Mouse (Mus musculus): ENCODE results near the gene Hist1h2be.
"Not testable (repeated sequence)": the region's sequence is repeated elsewhere in the genome, so short reads cannot be mapped to it uniquely, and the experiment has no call there.

Gene Hist1h2be

GRCm38 (mm10) chr13:23546694-23547093 is 74.2 kb downstream of the Hist1h2be start:
- no peak for DNase-seq

GRCm38 (mm10) chr13:23544787-23545120 is 76.2 kb downstream of the Hist1h2be start:
- DNase-seq: not testable (repeated sequence)

DNA sequence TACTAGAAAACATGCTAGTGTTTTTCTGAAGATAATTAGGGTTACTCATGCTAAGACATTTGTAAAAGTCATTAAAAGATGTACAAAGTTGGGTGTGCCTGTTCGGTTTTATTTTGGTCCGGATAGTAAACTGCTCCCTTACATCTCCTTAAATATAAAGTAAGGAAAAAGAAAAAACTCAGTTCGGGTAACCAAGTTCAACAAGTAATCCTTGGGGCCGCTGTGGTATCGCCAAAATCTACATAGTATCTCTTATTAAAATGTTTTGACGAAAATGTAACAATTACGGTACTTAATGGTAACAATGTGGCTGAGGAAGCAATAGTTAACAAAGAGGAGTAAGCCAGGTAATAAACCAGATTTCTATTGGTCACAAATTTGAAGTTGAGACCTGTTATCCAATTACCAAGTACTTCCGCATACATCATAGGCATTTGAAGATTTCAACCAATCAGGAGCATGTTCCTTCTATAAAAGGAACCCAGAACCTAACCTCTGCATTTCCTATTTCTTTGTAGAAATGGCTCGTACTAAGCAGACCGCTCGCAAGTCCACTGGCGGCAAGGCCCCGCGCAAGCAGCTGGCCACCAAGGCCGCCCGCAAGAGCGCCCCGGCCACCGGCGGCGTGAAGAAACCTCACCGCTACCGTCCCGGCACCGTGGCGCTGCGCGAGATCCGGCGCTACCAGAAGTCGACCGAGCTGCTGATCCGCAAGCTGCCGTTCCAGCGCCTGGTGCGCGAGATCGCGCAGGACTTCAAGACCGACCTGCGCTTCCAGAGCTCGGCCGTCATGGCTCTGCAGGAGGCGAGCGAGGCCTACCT is 76.7 kb downstream of the Hist1h2be start, which contains the start of gene Hist1h3f:
TSS of gene Hist1h3f (plus strand) at position 88 of the 822 bp plus-strand sequence.
- peak; percentile 74 to 78 for DNase-seq

DNA sequence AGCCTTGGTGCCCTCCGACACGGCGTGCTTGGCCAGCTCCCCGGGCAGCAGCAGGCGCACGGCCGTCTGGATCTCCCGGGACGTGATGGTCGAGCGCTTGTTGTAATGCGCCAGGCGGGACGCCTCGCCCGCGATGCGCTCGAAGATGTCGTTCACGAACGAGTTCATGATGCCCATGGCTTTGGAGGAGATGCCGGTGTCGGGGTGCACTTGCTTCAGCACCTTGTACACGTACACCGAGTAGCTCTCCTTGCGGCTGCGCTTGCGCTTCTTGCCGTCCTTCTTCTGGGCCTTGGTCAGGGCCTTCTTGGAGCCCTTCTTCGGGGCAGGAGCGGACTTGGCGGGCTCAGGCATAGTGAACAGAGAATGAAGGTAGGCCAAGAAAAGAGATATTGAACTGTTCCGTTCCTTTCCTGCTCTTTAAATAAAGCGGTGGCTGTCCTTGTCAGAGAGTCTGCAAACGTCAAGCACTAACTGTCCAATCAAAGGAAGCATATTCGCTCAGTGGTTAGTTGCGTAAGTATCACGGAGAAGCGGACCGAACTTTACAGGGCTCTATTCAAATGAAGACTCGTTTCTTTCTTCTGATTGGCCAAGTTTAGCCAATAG is 77.8 kb downstream of the Hist1h2be start, which contains the start of gene Hist1h2bh:
TSS of gene Hist1h2bh (minus strand) at position 394 of the 609 bp plus-strand sequence.
- DNase-seq: peak; percentile 70 to 72

GRCm38 (mm10) chr13:23542225-23542980 is 78.5 kb downstream of the Hist1h2be start:
- DNase-seq: not testable (repeated sequence)

- DNase-seq: no peak
These were observed 79.4 kb downstream of the Hist1h2be start for GRCm38 (mm10) chr13:23541497-23541896.

GRCm38 (mm10) chr13:23539821-23540220 is 81.1 kb downstream of the Hist1h2be start:
- DNase-seq: not testable (repeated sequence)

GRCm38 (mm10) chr13:23538249-23538648 is 82.7 kb downstream of the Hist1h2be start:
- DNase-seq: no peak

DNA sequence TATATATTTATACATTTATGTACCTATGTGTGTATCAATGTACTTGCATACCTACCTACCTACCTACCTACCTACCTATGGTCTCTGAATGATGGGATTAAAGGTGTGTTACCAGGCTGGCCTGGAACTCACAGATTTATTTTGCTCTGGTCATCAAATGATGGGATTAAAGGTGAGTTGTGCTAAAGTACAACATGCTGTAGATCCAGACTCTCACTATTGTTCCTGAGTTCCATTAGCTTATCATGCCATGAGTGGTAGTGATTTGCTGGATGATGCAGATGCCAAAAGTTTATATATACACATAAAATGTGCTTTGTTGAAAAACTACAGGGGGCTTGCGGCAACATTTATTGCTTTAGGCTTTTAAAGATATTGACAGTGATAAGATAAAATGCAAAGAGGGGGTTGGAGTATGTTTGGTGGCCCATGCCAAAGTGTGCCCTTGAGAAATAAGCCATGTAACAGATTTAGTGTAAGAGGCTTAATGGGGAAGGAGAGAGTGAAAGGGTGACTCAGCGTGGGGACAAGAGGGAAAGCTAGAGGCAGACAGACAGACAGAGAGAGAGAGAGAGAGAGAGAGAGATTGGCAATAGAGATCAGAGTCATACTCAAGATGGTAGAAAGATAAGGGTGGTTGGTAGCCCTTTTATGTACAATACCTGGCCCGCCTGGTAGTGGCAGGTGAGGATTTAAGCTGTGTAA is 83.8 kb downstream of the Hist1h2be start:
- no peak for DNase-seq

- DNase-seq: no peak
These were observed 84.7 kb downstream of the Hist1h2be start for GRCm38 (mm10) chr13:23536076-23536822.

GRCm38 (mm10) chr13:23535137-23536075 is 85.5 kb downstream of the Hist1h2be start, which contains the start of gene Hist1h3g:
TSS of gene Hist1h3g (plus strand) at chr13:23535422.
- peak; percentile 87 to 90 for DNase-seq

DNA sequence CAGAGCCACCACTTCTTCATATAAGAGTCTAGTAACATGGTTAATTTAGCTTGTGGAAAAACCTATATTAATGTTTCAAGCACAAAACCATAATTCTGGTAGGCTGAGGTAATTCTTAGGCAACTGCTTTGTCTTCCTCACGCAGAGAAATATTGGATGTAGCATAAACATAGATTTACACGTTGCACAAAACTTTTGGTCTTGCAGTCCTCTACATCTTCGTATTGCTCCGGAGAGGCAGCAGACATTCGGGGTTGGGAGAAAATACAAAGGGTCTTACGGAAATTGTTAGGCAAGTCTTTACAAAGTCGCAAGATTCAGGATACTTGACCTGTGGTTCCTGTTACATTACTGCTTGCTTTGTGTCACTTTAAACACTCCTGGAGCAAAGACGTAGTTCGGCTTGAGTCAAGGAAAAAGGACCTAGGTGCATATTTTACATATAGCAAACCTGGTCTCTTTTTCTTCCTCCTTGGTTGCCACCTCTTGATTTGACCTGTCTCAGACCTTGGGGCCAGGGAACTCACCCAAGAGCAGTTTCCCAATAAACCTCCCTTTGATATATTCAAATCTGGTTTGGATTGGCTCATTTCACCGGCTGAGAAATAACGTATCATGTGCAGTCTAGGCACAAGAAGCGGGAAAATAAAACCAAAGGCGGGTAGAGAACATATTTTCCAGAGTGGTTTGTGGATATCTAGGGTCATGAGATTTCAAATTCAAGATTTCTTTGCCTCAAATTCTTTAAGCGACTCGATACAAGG is 86.4 kb downstream of the Hist1h2be start:
- no peak for DNase-seq

All from thymus, postnatal 36 days (tissue).